8 mouse cellular contexts compared by ENCODE assay signal in genomic region chr5:92277437-92278394, GRCm38 (mm10). TPM values are rescaled to one million over a fixed set of nuclear protein-coding genes. Genes with fewer than 3 reads are reported as not detected.
DNase-seq lines count a peak whose midpoint lies in the region; ATAC-seq and TF ChIP-seq lines count a peak whose summit lies in the region.

Gene Naaa, minus strand, starts transcription at chr5:92278170.

- peak; percentile 86 for DNase-seq in CD4-positive helper T cell, adult 2 months (ENCODE audit: low read depth, low spot score)
- peak; percentile 16 for DNase-seq in brain, embryonic 18.5 days (ENCODE audit: low read depth, low spot score)
- DNase-seq in kidney, postnatal 0 days (ENCODE audit: low spot score): peak; percentile 94
- peak; percentile 85 for DNase-seq in liver, embryonic 11.5 days (ENCODE audit: low spot score)
- DNase-seq in naive thymus-derived CD4-positive, alpha-beta T cell, adult 2 months (ENCODE audit: low read depth): peak; percentile 85

- H3K9me3 ChIP-seq in heart, embryonic 12.5 days (replicated peaks): no peaks in the 10 kb centered on the region
- H3K9me3 ChIP-seq in kidney, postnatal 0 days (replicated peaks; ENCODE audit: low read length): no peaks in the 10 kb centered on the region
- H3K9me3 ChIP-seq in liver, embryonic 11.5 days (ENCODE audit: control insufficient read depth, low read length): no peaks in the 10 kb centered on the region
- H3K9me3 ChIP-seq in stomach, embryonic 14.5 days (ENCODE audit: control insufficient read depth, low read depth, low read length): no peaks in the 10 kb centered on the region

- WGBS in heart, embryonic 12.5 days: 3% methylated on average over 54 of the region's 54 CpGs
- WGBS in kidney, postnatal 0 days: 3% methylated on average over 54 of the region's 54 CpGs
- WGBS in liver, embryonic 11.5 days: 2% methylated on average over 54 of the region's 54 CpGs
- 3% methylated on average over 53 of the region's 54 CpGs for WGBS in stomach, embryonic 14.5 days

- H3K27me3 ChIP-seq in heart, embryonic 12.5 days (replicated peaks): peaks cover 6% of the 10 kb centered on the region; the same call in 1 of the 2 replicates
- no peaks in the 10 kb centered on the region for H3K27me3 ChIP-seq in kidney, postnatal 0 days (ENCODE audit: insufficient read depth, low read length)
- H3K27me3 ChIP-seq in liver, embryonic 11.5 days (replicated peaks; ENCODE audit: control insufficient read depth, insufficient read depth, low read length): peaks cover 10% of the 10 kb centered on the region; the same call in 1 of the 2 replicates
- no peaks in the 10 kb centered on the region for H3K27me3 ChIP-seq in stomach, embryonic 14.5 days (ENCODE audit: control insufficient read depth, insufficient read depth, low read length)

- H3K36me3 ChIP-seq in heart, embryonic 12.5 days: no peaks in the 10 kb centered on the region
- H3K36me3 ChIP-seq in kidney, postnatal 0 days (ENCODE audit: insufficient read depth, low read length): no peaks in the 10 kb centered on the region
- H3K36me3 ChIP-seq in liver, embryonic 11.5 days (ENCODE audit: control insufficient read depth, insufficient read depth, low read length): no peaks in the 10 kb centered on the region
- H3K36me3 ChIP-seq in stomach, embryonic 14.5 days (ENCODE audit: control insufficient read depth, insufficient read depth, low read length): no peaks in the 10 kb centered on the region

- H3K4me2 ChIP-seq in heart, embryonic 12.5 days: peak within 1 kb of the TSS; percentile 91
- H3K4me2 ChIP-seq in kidney, postnatal 0 days (ENCODE audit: low read length): peak within 1 kb of the TSS; percentile 88
- H3K4me2 ChIP-seq in liver, embryonic 11.5 days: peak within 1 kb of the TSS; percentile 97
- peak within 1 kb of the TSS; percentile 91 for H3K4me2 ChIP-seq in stomach, embryonic 14.5 days (replicated peaks; ENCODE audit: low read depth, low read length)

- peak within 1 kb of the TSS; percentile 73 for H3K9ac ChIP-seq in heart, embryonic 12.5 days
- peak within 1 kb of the TSS; percentile 62 for H3K9ac ChIP-seq in kidney, postnatal 0 days (ENCODE audit: low read depth, low read length)
- peak within 1 kb of the TSS; percentile 62 for H3K9ac ChIP-seq in liver, embryonic 11.5 days (ENCODE audit: low read depth, low read length)
- peak within 1 kb of the TSS; percentile 18; the same call in 1 of the 2 replicates for H3K9ac ChIP-seq in stomach, embryonic 14.5 days (replicated peaks; ENCODE audit: low read depth, low read length)

- peak; percentile 90 for ATAC-seq in erythroid progenitor cell, adult 5-6 weeks (replicated peaks; ENCODE audit: low FRiP score, poor library complexity, severe bottlenecking)
- peak; percentile 89 for ATAC-seq in heart, embryonic 12.5 days (ENCODE audit: insufficient number of reproducible peaks, low FRiP score)
- ATAC-seq in kidney, postnatal 0 days (replicated peaks; ENCODE audit: low FRiP score, low read depth): peak; percentile 94
- ATAC-seq in liver, embryonic 11.5 days (replicated peaks; ENCODE audit: low FRiP score): peak; percentile 92
- ATAC-seq in stomach, embryonic 14.5 days (ENCODE audit: insufficient number of reproducible peaks, insufficient read depth, low FRiP score, low read depth): peak; percentile 93

- H3K27ac ChIP-seq in heart, embryonic 12.5 days (ENCODE audit: poor library complexity, severe bottlenecking): no peak within 1 kb of the TSS; the same call in 1 of the 2 replicates
- peak within 1 kb of the TSS; percentile 68 for H3K27ac ChIP-seq in kidney, postnatal 0 days
- H3K27ac ChIP-seq in liver, embryonic 11.5 days (ENCODE audit: low read depth, low read length): no peak within 1 kb of the TSS
- no peak within 1 kb of the TSS for H3K27ac ChIP-seq in stomach, embryonic 14.5 days (ENCODE audit: low read length)

- H3K4me3 ChIP-seq in heart, embryonic 12.5 days: peak within 1 kb of the TSS; percentile 68
- peak within 1 kb of the TSS; percentile 66 for H3K4me3 ChIP-seq in kidney, postnatal 0 days (replicated peaks; ENCODE audit: low read depth, low read length)
- peak within 1 kb of the TSS; percentile 61 for H3K4me3 ChIP-seq in liver, embryonic 11.5 days (ENCODE audit: low read depth, low read length)
- peak within 1 kb of the TSS; percentile 71 for H3K4me3 ChIP-seq in stomach, embryonic 14.5 days (ENCODE audit: low read depth, low read length)

- peaks cover 11% of the 10 kb centered on the region for H3K4me1 ChIP-seq in heart, embryonic 12.5 days (replicated peaks)
- H3K4me1 ChIP-seq in kidney, postnatal 0 days (replicated peaks; ENCODE audit: insufficient read depth, low read length): no peaks in the 10 kb centered on the region
- peaks cover 11% of the 10 kb centered on the region for H3K4me1 ChIP-seq in liver, embryonic 11.5 days (replicated peaks; ENCODE audit: control insufficient read depth, insufficient read depth, low read length)
- no peaks in the 10 kb centered on the region for H3K4me1 ChIP-seq in stomach, embryonic 14.5 days (ENCODE audit: control insufficient read depth, insufficient read depth, low read length)

- peak; percentile 63 for TF ChIP-seq CTCF in kidney, postnatal 0 days (IDR thresholded peaks at IDR 0.05; ENCODE audit: low read depth)

RNA-seq across cellular contexts. Expression of gene Naaa, which starts in this region (rescaled TPM):
- total RNA-seq in erythroid progenitor cell, adult 5-6 weeks (2015; ENCODE audit: low replicate concordance): 8.8 and 26.7 TPM in 2 replicates
- total RNA-seq in erythroid progenitor cell, adult 5-6 weeks (2017; ENCODE audit: low replicate concordance): 7.8 and 8.3 TPM in 2 replicates
- polyA plus RNA-seq in heart, embryonic 12.5 days (2016; fragmentation: Nextera tagmentation; extraction: Ambion mirVana): 4.8 and 6.6 TPM in 2 replicates
- polyA plus RNA-seq in kidney, postnatal 0 days (2015; fragmentation: Nextera tagmentation; extraction: Ambion mirVana): 19.4 and 19.7 TPM in 2 replicates
- polyA plus RNA-seq in liver, embryonic 11.5 days (2014; fragmentation: Nextera tagmentation; extraction: Ambion mirVana): 4.7 and 6.0 TPM in 2 replicates
- polyA plus RNA-seq in stomach, embryonic 14.5 days (2014; fragmentation: Nextera tagmentation; extraction: Ambion mirVana): 17.1 and 19.6 TPM in 2 replicates

Comparison
In these comparisons a context has a peak if more than half of its experiments do, and no peak if none do; other contexts are left out.
1. DNase-seq: peak in every context shown above with its lines; median percentile 94 in kidney, postnatal 0 days; 86 in CD4-positive helper T cell, adult 2 months; 85 in liver, embryonic 11.5 days; 85 in naive thymus-derived CD4-positive, alpha-beta T cell, adult 2 months; 16 in brain, embryonic 18.5 days.
2. H3K9ac ChIP-seq: peak in every context shown above with its lines; median percentile 73 in heart, embryonic 12.5 days; 62 in kidney, postnatal 0 days; 62 in liver, embryonic 11.5 days; 18 in stomach, embryonic 14.5 days.